Mouse (Mus musculus): ENCODE data around the gene Olfr1367.
A peak's percentile ranks its signal among the peaks of the same experiment; 100 is the strongest.

The Olfr1367 gene

GRCm38 (mm10) chr13:21346610-21347009 lies at the start of gene Olfr1367:
Olfr1367 (plus strand) TSS chr13:21346910.
- no peak for DNase-seq (ENCODE audit: inconsistent ontology term)

- DNase-seq (ENCODE audit: inconsistent ontology term), result no peak
Observed at GRCm38 (mm10) chr13:21298557-21298956, 48.2 kb upstream of the Olfr1367 start.

GRCm38 (mm10) chr13:21304483-21305066 lies 42.1 kb upstream of the Olfr1367 start:
- DNase-seq (ENCODE audit: inconsistent ontology term), result no peak

GRCm38 (mm10) chr13:21309788-21310187 lies 36.9 kb upstream of the Olfr1367 start:
- DNase-seq (ENCODE audit: inconsistent ontology term), result no peak

- DNase-seq (ENCODE audit: inconsistent ontology term), result no peak
Observed at GRCm38 (mm10) chr13:21311926-21312325, 34.8 kb upstream of the Olfr1367 start, which contains the start of gene Gpx6. Gpx6 (plus strand) TSS chr13:21312125.

- DNase-seq (ENCODE audit: inconsistent ontology term), result no peak
Observed at GRCm38 (mm10) chr13:21312854-21313253, 33.9 kb upstream of the Olfr1367 start.

GRCm38 (mm10) chr13:21313903-21314302 lies 32.8 kb upstream of the Olfr1367 start:
- DNase-seq (ENCODE audit: inconsistent ontology term), result no peak

GRCm38 (mm10) chr13:21320262-21320661 lies 26.4 kb upstream of the Olfr1367 start:
- DNase-seq (ENCODE audit: inconsistent ontology term), result no peak

- DNase-seq (ENCODE audit: inconsistent ontology term), result peak; percentile 20
Observed at GRCm38 (mm10) chr13:21321890-21322494, 24.7 kb upstream of the Olfr1367 start.

GRCm38 (mm10) chr13:21322509-21323375 lies 24.0 kb upstream of the Olfr1367 start:
- peak; percentile 58 for DNase-seq (ENCODE audit: inconsistent ontology term)

- no peak for DNase-seq (ENCODE audit: inconsistent ontology term)
Observed at GRCm38 (mm10) chr13:21323405-21323804, 23.3 kb upstream of the Olfr1367 start.

GRCm38 (mm10) chr13:21326191-21326590 lies 20.5 kb upstream of the Olfr1367 start:
- peak; percentile 43 for DNase-seq (ENCODE audit: inconsistent ontology term)

- DNase-seq (ENCODE audit: inconsistent ontology term), result peak; percentile 87
Observed at GRCm38 (mm10) chr13:21326657-21327211, 20.0 kb upstream of the Olfr1367 start.

- DNase-seq (ENCODE audit: inconsistent ontology term), result peak; percentile 45
Observed at GRCm38 (mm10) chr13:21327424-21327823, 19.3 kb upstream of the Olfr1367 start.

- no peak for DNase-seq (ENCODE audit: inconsistent ontology term)
Observed at GRCm38 (mm10) chr13:21350593-21350992, 3.9 kb downstream of the Olfr1367 start.

GRCm38 (mm10) chr13:21362621-21363248 lies 16.0 kb downstream of the Olfr1367 start, which contains the start of gene Zscan12:
Zscan12 (plus strand) TSS chr13:21362820.
- peak; percentile 94 for DNase-seq (ENCODE audit: inconsistent ontology term)

- no peak for DNase-seq (ENCODE audit: inconsistent ontology term)
Observed at GRCm38 (mm10) chr13:21363719-21364118, 17.0 kb downstream of the Olfr1367 start.

GRCm38 (mm10) chr13:21366635-21367034 lies 19.9 kb downstream of the Olfr1367 start:
- no peak for DNase-seq (ENCODE audit: inconsistent ontology term)

GRCm38 (mm10) chr13:21372700-21373099 lies 26.0 kb downstream of the Olfr1367 start:
- no peak for DNase-seq (ENCODE audit: inconsistent ontology term)

- DNase-seq (ENCODE audit: inconsistent ontology term), result no peak
Observed at GRCm38 (mm10) chr13:21377773-21378172, 31.1 kb downstream of the Olfr1367 start.

- no peak for DNase-seq (ENCODE audit: inconsistent ontology term)
Observed at GRCm38 (mm10) chr13:21395211-21395610, 48.5 kb downstream of the Olfr1367 start.

- DNase-seq (ENCODE audit: inconsistent ontology term), result no peak
Observed at GRCm38 (mm10) chr13:21395623-21396022, 48.9 kb downstream of the Olfr1367 start.

Measured in Muller cell, postnatal 12 days (primary cell).